Mouse (Mus musculus) layer of hippocampus, postnatal 25 days (tissue): ENCODE results near the gene Pigyl. TPM values are rescaled to one million over a fixed set of nuclear protein-coding genes. Genes with fewer than 3 reads are reported as not detected.
"Not testable (repeated sequence)": the region's sequence is repeated elsewhere in the genome, so short reads cannot be mapped to it uniquely, and the experiment has no call there.

Experiments used
- DNase-seq, 2 experiments: peaks; one replicate each; pipeline ENCODE4 v3.0.0; 2022; ENCODE audit warnings: mixed read lengths in 2 of 2, low spot score in 1 of 2; ENCODE audit errors: extremely low spot score in 1 of 2
- total RNA-seq, 2 experiments: library from RNA; stranded (reverse); gene quantifications; 2 replicates each; pipeline ENCODE4 v1.2.3; 2021

Gene Pigyl
- total RNA-seq, 2 experiments from 2014 or later: 48.2 to 54.3 TPM

DNA sequence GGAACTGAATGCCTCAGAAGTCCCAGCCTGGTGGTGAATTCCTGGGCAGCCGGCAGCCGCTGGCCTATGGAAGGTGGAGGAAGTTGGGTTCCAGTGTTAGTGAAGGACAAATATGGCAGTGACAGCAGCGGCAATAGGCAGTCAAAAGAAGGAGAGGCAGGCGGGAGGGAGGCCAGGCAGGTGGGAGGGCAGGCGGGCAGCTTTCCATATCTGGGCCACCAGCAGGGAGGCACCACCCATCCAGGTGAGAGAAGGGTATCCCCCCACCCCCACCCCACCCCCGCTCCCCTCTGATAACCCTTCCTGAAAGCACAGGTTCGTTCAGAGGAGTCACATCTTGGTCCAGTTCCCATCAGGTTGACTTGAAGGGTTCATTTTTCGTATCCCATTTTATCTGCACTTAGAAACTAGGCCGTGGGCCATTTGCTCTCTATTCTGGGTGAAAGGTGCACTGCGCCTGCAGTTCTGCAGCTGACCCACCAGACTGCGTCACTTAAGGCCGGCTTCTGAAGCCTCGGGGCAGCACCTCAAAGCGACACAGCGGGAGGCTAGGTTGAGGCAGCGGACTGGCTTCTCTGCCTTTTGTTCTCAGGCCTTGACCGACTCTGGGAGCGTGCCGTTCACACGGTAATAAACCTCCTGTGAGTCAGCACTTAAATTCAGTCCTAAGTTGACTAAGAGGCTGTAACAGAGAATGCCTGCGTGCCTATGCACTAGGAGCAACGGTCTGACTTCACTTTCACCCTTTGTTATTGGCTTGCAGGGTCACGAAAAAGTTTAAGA is 19.7 kb upstream of the Pigyl start:
- DNase-seq: no peak

DNA sequence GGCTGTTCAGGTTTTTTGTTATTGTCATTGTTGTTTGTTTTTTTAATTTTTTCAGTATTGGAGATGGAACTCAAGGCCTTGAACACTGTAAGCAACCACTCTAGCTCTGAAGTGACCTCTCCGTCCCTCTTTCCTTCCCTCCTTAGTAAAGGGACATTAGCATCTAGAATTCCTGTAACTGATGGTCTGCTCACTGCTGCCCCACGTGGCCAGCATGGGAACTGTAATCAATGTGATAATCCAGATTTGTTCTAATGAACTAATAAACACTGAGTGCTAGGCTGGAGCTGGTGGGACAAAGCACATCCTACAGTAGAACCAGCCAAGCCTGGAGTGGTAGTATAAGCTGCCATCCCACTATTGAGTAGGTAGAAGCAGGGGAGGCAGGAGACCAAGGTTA is 18.2 kb upstream of the Pigyl start:
- DNase-seq: peak in 1 of 2 experiments; percentile 63

DNA sequence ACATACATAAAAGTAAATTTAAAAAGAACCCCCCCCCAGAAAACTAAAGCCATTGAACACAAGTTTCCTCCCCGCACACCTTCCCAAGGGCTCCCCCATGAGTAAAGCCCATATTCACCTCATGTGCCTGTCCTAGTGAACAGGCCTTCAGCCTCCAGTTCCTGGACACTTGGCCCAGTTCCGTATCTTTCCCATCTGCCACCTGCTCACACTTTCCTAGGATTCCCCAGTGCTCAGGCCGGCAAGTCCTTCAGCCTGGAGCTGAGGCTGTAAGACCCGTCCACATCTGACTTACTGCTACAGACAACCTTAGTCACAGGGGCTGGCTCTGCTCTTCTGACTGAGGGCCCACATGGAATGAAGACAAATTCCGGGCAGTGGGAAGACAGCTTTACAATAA is 16.9 kb upstream of the Pigyl start:
- DNase-seq: no peak

DNA sequence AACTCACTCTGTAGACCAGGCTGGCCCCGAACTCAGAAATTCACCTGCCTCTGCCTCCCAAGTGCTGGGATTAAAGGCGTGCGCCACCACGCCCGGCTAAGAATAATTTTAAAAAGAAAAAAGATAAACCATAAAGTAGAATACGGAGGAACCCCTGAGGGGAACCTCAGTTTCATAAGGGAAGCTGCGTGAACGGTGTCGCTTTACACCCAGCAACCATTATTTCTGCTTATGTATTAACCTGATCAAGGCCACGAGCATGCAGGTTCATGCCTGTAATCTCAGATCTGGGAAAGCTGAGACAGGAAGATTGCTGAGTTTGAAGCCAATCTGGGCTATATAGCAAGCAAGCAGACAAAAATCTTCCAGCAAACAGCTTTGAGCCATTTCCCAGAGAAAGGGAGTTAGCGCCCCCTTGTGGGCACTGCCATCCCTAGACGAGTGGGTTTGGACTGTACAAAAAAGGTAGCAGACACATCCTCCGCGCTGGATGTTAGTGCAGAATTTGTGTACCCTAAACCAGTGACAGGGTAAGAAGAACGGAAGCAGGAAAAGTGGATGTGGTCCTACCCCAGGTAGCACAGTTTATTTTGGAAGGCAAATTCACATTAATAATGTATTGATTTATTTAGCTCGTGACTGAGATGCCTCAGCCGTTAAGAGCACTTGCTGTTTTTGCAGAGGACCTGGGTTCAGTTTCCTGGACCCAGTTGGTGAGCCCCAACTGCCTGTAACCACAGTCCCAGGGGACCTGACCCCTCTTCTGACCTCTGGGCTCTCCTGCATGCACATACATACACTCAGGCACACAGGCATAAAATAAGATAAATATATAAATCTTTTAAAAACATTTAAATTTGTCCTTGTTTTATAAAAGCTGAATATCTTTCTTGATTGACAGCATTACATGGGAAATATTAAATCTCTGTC is 13.3 kb upstream of the Pigyl start:
- DNase-seq: peak; percentile 83 to 98

DNA sequence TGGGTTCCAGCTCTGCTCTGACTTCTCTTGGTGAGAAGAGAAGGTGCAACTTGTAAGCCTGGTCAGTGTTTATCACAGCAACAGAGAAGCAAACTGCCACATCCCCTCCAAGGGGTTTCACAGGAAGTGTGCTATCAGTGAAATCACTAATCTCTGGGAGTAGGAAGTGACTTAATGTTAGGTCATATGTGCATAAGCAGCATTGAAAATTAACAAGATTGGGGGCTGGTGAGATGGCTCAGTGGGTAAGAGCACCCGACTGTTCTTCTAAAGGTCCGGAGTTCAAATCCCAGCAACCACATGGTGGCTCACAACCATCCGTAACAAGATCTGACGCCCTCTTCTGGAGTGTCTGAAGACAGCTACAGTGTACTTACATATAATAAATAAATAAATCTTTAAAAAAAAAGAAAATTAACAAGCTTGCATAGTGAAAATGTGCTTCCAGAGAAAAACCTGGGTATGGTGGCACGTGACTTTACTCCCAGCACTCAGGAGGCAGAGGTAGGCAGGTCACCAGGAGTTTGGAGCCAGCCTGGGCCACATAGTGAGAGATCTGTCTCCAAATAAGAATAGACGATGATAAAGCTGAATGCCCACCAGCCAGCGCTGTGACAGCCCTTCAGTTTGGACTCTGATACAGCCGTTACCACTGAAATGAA is 12.2 kb upstream of the Pigyl start:
- DNase-seq: no peak

DNA sequence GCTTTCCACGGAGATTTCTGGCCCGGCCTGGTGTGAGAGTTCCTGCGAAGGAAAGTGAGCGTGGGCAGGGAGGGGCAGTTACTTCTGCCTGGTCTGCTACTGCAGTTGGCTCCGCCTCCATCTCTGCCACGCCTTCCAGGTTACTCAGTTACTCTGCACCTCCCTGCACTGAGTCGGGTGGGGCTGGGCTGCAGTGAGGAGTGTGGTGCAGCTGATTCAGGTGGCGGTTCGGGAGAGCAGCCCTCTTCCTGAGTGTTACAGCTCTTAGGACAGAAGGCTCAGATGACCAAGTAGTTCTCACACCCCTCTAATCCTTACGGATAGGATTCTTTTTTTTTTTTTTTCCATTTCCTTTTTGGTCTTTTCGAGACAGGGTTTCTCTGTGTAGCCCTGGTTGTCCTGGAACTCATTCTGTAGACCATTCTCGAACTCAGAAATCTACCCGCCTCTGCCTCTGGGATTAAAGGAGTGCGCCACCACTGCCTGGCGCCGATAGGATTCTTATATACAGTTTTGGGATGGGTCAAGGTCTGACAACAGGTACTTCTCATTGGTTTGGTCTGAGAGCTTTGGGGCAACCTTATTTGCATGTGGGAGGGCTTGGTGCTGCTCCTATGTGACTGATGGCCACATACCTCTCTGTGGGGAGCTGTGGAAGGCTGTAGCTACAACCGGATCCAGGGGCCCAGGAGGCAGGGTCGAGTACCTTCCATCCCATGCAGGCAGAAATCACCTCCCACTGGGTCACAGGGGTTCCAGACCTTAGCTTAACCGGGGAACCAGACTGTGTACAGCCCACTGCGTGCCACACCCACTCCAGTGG is 7.0 kb upstream of the Pigyl start:
- no peak for DNase-seq

DNA sequence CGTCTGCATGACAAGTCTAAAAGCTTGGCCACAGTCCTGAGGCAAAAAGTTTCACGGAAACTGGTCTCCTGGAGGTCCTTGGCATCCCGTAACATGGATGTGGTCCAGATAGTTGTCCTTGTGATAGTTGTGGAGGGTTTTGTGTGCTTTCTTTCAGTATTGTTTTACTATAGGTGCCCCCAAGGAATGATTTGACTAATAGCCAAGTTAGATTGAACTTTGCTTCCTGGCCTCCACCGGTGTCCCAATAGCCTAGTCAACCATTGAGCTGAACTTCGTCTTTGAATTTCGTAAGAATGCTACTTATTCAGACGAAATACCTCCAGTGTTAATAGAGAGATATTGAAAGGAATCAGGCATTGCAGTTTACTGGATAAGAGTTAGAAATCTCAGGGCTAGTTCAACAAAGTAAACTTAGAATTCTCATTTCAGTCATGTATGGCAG is 6.4 kb upstream of the Pigyl start:
- not testable (repeated sequence) for DNase-seq

DNA sequence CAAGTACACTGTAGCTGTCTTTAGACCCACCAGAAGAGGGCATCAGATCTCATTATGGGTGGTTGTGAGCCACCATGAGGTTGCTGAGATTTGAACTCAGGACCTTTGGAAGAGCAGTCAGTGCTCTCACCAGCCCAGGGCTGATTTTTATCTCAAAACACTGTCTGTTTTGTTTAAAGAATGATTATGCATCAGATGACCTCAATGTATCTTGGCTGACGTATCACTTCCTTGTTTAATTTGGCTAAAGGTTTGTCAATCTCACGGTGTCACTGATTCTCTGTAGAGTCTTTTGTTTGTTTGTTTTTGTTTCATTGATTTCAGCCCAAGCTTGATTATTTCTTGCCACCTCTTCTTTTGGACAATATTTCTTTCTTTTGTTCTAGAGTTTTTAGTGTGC is 5.7 kb upstream of the Pigyl start:
- DNase-seq: no peak

DNA sequence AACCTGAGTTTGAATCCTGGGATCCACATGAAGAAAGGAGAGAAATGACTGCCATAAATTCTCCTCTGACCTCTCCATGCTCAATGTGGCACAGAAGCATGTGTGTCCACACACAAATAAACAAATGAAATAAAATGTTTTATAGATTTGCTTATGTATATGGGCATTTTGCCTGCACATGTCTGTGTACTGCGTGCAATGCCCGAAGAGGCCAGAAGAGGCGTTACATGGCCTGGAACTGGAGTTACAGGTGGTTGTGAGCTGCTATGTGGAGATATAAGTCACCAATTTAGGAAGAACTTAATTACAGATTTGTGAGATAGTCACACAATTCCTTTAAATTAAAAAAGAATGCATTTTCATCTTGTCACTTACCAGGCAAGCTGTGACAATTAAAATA is 2.8 kb upstream of the Pigyl start:
- DNase-seq: no peak

DNA sequence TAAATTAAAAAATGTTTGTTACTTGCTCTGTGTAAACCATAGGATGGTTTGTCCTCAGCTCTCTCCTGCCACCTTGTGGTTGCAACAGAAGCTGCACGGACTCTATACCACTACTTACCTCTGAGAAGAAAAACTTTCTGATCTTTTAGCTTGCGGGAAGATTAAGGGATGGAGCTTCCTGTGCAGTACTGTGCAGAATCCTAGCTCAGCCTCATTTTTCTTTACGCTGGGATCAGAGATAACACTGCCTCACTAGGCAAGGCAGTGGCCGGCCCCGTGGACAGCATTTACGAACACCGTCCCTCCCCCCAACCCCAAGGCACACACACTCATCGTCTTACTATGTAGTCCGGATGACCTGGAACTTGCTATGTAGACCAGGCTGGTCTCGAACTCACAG is 1.0 kb upstream of the Pigyl start:
- peak; percentile 33 to 67 for DNase-seq

DNA sequence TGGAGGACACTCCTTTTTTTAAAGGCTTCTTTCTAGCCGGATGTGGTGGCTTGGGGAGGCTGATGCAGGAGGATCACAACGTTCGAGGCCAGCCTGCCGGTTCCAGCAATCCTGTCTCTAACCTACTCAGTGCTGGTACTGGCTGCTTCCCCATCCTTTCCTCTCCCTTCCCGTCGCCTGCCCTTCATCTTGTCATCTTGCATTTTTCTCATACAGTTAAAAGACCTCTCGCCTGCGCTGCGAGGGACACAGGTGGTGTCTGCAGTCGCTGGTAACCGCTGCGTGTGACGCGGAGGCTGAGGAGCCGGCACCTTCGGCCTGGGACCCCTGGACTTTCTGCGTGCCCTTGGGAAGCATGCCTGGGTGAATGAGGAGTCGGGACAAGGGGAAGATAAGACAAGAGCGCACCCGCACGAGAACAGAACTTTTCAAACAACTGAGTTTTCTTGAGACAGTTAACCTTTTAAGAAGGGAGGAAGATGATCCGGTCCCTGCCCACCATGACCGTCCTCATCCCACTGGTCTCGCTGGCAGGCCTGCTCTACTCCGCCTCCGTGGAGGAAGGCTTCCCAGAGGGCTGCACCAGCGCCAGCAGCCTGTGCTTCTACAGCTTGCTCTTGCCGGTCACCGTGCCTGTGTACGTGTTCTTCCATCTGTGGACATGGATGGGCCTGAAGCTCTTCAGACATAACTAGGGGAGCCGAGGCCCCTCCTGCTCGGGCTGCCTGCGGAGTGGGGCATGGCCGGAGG is 1.0 kb downstream of the Pigyl start:
- DNase-seq: peak in 1 of 2 experiments; percentile 8

DNA sequence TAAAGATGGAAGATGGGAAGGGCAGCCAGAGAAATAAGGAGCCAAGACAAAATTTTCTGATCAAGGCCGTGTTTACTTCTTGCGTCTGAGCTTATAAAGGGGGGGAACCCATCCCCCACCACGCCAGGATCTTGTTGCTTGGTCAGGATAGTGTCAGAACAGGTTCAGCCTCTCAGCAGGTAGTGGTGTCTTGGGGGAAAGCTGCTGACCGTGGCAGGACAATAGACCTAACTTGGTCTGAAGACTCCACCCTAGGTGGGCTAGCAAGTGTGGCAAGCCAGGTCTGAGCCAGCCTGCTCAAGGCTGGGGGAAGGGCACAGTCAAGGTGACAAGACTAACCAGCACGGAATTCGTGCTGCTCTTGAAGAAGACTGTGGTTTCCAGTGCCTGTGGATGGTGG is 4.7 kb downstream of the Pigyl start:
- no peak for DNase-seq

DNA sequence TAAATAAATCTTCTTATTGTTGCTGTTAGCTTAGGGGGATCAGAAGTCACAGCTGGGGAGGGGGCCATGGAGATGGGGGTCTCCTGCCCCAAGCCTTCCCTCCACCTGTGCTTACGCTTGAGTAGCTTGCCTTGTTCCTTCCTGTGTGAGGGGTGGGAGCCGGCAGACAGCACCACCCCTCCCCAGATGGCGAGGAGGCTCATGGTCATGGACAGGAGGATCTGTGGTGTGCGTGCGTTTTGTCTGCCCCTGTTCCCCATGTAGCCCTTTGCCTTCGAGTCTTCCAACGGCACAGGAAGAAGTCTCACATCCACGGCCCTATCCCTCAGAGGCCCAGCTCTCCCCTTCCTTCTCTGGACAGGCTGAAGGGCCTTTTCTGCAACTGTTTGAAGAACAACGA is 5.7 kb downstream of the Pigyl start:
- no peak for DNase-seq

DNA sequence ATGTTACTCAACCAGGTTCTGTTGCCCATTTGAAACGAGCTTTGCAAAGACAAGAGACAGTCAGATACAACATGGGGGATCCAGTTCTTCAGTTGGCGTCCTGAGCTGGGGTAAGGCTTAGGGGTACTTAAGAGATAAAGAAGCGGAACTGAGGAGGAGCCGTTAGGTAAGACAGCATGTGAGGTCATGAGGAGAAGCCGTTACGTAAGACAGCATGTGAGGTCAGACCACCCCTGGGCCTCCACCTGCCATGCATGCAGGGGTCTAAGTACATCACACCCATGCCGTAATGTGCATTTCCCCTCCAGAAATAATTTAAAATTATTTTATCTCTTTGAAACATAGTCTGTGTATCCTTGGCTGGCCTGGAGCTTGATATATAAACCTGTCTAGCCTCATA is 6.3 kb downstream of the Pigyl start:
- DNase-seq: no peak

DNA sequence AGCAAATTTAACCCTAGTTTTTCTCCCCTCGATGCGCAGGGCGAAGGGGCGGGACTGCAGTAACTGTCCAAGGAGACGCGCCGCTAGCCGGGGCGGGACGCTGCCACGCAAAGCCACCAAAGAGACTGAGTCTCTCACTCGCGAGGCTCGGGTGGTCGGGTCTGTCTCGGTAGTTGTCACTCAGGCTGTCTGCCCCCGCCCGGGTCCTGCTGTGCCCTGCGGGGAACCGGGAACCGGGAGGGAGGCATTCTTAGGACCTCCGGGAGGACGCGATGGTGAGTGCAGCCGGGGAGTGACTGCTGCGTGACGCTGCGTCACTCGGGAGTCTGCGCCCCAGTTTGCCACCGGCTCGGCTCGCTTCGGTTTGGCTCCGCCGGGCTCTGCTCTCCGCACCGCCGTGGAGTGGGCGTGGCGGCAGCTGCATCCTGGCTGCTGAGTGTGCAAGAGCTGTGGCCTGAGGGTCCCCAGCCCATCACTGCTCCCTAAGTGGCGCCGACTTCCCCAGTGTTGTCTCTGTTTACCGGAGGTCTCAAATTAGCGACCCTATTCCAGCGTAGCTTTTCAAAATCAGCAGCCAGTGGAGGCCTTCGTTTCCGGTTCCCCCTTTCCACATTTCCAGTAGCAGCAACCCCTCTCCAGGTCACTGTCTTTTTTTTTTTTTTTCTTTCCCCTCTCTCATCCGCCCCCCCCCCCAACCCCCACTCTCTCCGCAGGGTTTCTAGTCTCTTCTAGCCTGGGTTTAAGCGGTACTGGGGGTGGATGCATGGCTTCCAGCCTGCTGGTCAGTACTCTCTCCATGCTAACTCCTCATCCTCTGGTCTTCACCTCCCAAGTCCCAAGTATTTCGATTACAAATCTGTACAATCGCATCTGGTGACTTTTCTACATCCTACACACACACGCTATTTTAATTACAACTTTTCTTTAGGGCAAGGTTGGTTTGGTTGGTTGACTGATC is 8.3 kb downstream of the Pigyl start:
- DNase-seq: peak; percentile 37 to 46

DNA sequence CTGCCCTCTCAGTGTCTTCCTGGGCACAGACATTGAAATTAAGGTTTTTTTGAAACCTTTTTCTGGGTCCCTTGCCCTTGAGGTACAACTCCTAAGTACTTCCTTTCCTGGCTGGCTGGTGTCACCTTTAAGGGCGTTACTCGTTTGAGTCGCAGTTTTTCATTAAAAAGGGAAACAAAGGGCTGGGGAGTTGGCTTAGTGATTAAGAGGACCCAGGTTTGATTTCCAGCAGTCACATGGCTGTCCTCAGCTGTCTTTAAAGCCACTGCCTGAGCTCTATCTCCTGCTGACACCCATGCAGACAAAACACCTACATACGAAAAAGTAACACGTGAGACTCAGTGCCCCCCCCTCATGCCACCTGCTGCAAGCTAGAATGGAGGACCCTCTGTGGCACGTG is 9.3 kb downstream of the Pigyl start:
- DNase-seq: no peak

DNA sequence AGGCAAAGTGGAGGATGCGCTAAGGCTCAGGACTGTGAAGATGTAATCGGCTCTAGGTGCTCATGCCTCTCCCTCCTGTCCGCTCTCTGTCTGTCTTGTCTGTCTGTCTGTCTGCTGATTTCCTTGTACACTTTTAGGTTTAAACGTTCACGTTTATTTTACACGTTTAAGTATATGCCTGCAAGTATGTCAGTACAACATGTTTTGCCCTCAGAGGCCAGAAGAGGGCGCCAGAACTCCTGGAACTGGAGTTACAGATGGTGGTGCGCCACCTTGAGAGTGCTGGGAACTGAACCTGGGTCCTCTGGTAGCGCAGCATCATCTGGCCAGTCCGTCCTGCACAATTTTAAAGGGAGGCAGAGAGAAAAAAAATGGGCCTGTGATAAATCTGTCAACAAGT is 10.0 kb downstream of the Pigyl start:
- no peak for DNase-seq

DNA sequence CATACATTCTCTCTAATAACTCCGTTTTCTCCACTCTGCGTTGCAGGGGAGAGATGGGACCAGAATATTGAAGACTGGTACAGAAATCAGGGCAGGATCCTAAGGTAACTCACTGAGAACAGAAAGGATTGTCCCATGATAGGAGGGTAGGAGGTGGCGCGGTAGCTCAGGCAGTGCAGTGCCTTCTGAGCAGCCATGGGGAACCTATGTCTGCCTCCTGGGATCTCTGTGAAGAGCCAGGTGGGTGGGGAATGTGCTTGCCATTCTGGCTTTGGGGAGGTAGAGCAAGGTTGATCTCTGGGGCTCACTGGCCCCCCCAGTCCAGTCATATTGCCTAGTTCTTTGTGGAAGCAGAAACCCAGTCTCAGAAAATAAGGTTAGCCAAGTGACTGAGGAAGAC is 11.1 kb downstream of the Pigyl start:
- DNase-seq: no peak
